Mouse (Mus musculus) ES-E14 (cell line): ENCODE results near the gene Apoh.

Experiments
- CHD2 ChIP-seq: IDR thresholded peaks from 2 replicates; pipeline ENCODE4 v1.6.1; 2014; ENCODE audit warnings: mild to moderate bottlenecking, low read depth, low read length, inconsistent platforms
- ZNF384 ChIP-seq: IDR thresholded peaks from 2 replicates; pipeline ENCODE4 v1.6.1; 2012; ENCODE audit warnings: low read depth, low read length, inconsistent platforms

DNA sequence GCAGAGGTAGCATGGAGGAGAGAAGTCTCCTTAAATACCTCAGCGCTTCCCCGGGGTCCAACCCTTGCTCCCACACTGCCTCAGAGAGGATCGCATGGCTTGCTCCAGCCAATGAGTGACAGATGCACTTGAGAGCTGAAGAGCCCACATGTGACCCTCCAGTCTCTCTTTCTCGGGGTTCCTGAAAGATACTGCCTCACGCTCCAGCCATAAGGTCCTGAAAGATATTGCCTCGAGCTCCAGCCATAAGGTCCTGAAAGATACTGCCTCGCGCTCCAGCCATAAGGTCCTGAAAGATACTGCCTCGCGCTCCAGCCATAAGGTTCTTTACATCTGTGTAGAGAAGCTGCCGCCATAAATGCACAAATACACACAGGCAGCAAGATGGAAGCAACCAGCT, 24.0 kb upstream of the Apoh start:
- no peak for TF ChIP-seq CHD2
- no peak for TF ChIP-seq ZNF384
